Mouse (Mus musculus) embryonic stem cell, embryonic (primary cell): ENCODE data around the gene Hnrnph3.

Source experiments
- CTCF ChIA-PET, 4 experiments: fragments of 300-600 bp in 2 of 4; fragments of 350-600 bp in 2 of 4; sonication (Branson Sonifier 250); formaldehyde crosslinking; loops; one replicate each; lab custom pipeline; 2022; ENCODE audit warnings: inconsistent platforms in 2 of 4; lab: Charles Lee
- POLR2A ChIA-PET, 4 experiments: fragments of 300-600 bp in 2 of 4; fragments of 350-600 bp in 2 of 4; sonication (Branson Sonifier 250); formaldehyde crosslinking; loops; one replicate each; lab custom pipeline; 2022; ENCODE audit warnings: antibody characterized with exemption in 4 of 4, inconsistent platforms in 1 of 4; lab: Charles Lee

The Hnrnph3 gene

DNA sequence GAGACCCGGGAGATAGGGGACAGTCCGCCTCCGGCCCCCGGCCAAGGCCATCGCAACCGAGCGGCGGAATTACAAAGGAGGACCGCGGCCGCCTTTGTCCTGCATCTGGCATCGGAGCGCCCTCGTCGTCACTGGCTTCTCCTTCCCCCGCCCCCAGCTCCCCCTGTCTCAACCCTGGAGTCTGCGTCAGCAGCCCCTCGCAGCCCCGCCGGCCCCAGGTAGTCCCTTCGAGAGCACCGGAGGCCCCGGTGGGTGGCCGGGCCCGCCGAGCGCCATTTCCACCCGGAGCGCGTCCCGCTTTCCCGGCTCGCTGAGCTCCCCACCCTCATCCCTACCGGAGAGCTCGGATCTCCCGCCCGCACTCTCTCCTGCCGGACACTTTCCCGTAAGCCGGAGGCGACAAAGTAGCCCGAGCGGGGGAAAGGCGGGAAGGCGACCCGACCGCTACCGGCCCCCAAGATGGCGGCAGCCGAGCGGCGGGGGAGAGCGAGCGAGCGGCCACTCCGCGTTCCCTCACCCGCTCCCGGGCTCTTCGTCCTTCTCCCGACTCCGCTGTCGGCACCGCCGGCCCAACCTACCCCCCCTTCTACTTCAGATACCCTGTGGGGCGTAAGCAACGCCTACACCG, 782 bp downstream of the Hnrnph3 start:
- POLR2A ChIA-PET, result interaction anchor here (0.5 to 3.3 kb wide), 71 partner anchors 8 to 536 kb away, joined by 3 to 38 read pairs (median 4); partner anchors contain the start of genes Rufy2 (in 3 of the 4), Dnajc12 (in 2 of the 4), Ccar1 (in 1 of the 4) and Ddx50 (in 1 of the 4)
- CTCF ChIA-PET, result interaction anchor here in 3 of 4 experiments (0.6 to 1.2 kb wide), 7 partner anchors 33 to 360 kb away, joined by 3 to 7 read pairs (median 4); partner anchors contain the start of genes Dnajc12 (in 1 of the 3) and Rufy2 (in 1 of the 3)

DNA sequence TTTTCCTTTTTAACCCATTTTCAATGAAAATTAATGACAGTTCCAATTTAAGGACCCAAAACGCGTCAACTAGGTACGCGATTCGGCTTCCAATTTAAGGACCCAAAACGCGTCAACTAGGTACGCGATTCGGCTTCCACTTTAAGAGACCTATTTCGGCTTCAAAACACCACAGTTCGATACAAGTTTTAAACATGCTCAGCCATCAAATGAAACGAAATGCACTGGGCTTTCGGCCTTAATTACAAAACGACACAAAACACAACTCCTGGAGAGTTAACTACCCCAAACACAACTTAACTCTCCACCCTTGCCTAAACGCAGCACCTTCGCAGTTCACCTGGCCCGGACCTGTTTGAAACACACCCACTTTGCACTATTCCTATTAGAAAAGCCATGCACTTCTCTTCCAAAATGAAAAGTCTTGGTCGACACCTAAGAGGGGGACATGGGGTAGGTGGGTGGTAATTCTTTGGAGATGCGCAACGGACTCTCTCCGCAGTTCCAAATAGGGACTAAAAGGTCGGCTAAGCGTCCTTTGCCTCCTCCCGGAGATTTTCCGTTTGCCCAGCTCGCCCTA, 1.4 kb downstream of the Hnrnph3 start:
- ChIA-PET POLR2A (interaction anchor here (0.5 to 3.3 kb wide), 36 partner anchors 8 to 344 kb away, joined by 3 to 38 read pairs (median 4); partner anchors contain the start of genes Rufy2 (in 2 of the 4) and Ccar1 (in 1 of the 4)), CTCF (interaction anchor here in 1 of 4 experiments (0.7 kb wide), 1 partner anchor 35 kb away, joined by 4 read pairs; no protein-coding TSS in a partner anchor)

DNA sequence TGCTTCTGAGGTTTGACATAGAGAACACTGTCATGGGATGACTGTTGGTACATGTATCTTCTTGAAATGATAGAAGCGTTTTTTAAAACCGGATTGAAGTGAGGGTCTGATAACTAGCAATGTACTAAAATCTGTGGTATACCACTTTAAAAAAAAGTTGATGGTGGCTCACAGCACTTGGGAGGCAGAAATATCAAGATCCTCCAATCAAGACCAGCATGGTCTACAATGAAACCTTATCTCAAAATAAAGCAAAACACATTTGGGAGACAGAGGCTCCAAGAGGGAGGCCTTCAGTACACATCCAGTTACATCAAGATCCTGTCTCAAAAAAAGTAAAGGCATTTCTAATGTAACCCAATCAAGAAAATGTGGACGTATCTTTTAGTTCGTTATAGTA, 2.3 kb downstream of the Hnrnph3 start:
- POLR2A ChIA-PET, result interaction anchor here (0.7 to 3.3 kb wide), 14 partner anchors 9 to 408 kb away, joined by 3 to 38 read pairs (median 4); partner anchors contain the start of genes Ctnna3 (in 1 of the 4) and Dna2 (in 1 of the 4)

DNA sequence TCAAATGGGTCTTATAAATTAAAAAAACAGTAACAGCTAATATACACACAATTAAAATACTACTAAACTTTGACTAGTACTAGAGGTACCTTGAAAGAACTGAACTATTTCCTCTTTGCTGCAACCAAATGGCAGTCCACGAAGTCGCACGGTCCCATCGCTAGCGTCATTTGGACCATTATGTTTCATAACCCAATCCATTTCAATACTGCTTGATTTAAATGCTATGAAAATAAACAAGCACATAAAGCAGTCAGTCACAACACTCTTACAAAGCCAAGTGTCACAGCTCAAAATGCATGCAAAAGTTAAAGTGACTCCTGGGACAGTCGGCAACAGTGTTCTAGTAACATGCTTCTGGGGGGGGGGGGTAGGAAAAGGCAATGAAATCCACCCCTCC, 4.7 kb downstream of the Hnrnph3 start:
- ChIA-PET CTCF (interaction anchor here in 1 of 4 experiments (0.6 kb wide), 1 partner anchor 1838 kb away, joined by 15 read pairs; no protein-coding TSS in a partner anchor), POLR2A (interaction anchor here in 2 of 4 experiments (0.5 to 0.6 kb wide), 3 partner anchors 153 to 353 kb away, joined by 3 to 7 read pairs (median 6); no protein-coding TSS in a partner anchor)

More for the DNA sequence above, 2.3 kb downstream of the Hnrnph3 start:
- CTCF ChIA-PET, result no interaction called here

DNA sequence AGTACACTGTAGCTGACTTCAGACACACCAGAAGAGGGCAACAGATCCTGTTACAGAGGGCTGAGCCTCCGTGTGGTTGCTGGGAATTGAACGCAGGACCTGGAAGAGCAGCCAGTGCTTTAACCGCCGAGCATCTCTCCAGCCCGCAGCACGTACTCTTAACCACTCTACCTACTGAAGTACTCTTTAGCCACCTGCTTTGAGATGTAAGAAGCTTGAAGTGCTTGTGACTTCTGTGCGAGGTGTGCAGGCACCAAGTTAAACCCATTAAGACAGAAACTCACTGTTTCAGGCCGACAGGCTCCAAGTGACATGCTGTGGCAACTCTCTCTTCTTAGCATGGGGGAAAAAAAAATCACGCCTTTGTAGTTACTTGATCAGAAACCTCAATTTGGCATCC, 9.8 kb downstream of the Hnrnph3 start:
- CTCF ChIA-PET, result no interaction called here
- POLR2A ChIA-PET, result interaction anchor here in 2 of 4 experiments (1.6 to 5.3 kb wide), 2 partner anchors 9 kb away, joined by 8 to 38 read pairs; partner anchors contain the start of genes Hnrnph3 (in 2 of the 2) and Pbld2 (in 2 of the 2)

DNA sequence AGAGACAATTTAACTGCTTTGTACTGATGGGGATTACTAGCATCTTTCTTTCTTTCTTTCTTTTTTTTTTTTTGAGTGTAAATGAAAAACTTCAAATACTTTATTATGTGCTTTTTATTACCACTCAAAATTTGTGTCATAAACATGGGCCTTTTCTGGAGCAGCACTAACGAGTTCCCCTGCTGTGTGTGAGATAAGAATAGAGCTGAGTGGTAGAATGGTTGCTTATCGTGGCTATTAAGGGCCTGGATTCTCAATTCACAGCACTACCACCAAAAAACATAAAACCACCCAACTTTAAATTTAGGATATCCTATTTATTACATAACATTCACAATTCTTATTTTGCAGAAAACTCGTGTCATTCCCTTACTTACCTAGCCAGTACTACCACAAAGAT, 10.5 kb downstream of the Hnrnph3 start:
- ChIA-PET POLR2A (interaction anchor here in 3 of 4 experiments (0.7 to 5.3 kb wide), 4 partner anchors 10 to 86 kb away, joined by 3 to 38 read pairs (median 11); partner anchors contain the start of genes Hnrnph3 (in 2 of the 3), Pbld2 (in 2 of the 3) and Atoh7 (in 1 of the 3)), CTCF (no interaction called here)

DNA sequence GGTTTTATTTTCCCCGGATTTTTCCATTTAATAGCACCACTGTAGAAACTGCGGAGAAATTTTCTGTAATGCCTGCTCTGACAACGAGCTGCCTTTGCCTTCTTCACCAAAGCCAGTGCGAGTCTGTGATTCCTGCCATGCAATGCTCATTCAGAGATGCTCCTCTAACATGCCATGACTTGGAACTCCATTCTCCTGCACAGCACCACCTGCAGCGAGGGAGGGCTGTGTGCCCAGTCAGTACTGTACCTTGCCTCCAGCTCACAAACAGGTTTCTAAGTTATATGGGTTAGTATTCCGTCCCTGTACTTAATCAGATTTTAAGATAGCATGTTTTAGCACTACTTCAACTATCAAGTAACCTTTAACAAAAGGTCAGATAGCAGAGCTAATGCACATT, 12.5 kb downstream of the Hnrnph3 start:
- ChIA-PET POLR2A (interaction anchor here (0.6 to 5.3 kb wide), 17 partner anchors 8 to 371 kb away, joined by 3 to 38 read pairs (median 3); partner anchors contain the start of genes Hnrnph3 (in 3 of the 4), Pbld2 (in 3 of the 4), Ccar1 (in 1 of the 4) and Dnajc12 (in 1 of the 4)), CTCF (interaction anchor here in 2 of 4 experiments (0.6 to 1.0 kb wide), 3 partner anchors 24 to 26 kb away, joined by 3 read pairs; no protein-coding TSS in a partner anchor)

DNA sequence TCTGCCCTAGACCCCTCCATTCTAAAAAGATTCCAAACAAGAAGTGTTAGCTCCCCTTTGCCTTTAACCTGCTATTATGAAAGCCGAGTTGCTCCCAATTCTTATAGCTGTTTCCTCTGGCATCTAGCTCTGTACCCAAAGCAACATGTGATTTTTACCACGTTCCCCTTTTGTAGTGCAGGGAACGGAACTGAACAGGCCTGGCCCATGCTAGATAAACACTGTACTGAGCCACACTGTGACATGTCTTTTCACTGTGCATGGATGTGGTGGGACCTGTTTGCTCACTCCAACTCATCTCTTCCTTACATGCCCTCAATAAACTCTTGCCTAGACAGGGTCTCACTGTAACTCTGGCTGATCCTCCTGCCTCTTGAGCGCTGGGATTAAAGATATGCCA, 13.7 kb downstream of the Hnrnph3 start:
- ChIA-PET CTCF (interaction anchor here in 1 of 4 experiments (1.0 kb wide), 1 partner anchor 24 kb away, joined by 3 read pairs; no protein-coding TSS in a partner anchor), POLR2A (interaction anchor here (0.6 to 5.3 kb wide), 19 partner anchors 11 to 373 kb away, joined by 3 to 38 read pairs (median 4); partner anchors contain the start of genes Hnrnph3 (in 2 of the 4), Pbld2 (in 2 of the 4) and Rufy2 (in 1 of the 4))

DNA sequence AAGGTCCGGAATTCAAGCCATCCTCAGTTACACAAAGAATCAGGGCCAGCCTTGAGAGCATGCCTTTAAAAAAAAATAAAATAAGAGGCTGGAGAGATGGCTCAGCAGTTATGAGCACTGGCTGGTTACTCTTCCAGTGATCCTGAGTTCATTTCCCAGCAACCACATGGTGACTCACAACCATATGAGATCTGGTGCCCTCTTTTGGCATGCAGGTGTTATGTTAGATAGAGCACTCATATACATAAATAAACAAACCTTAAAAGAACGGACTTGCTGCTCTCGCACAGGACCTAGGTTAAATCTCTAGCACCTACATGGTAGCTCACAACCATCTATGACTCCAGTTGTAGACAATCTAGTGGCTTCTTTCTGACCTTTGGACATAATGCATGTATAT, 15.8 kb downstream of the Hnrnph3 start:
- CTCF ChIA-PET, result interaction anchor here in 3 of 4 experiments (0.6 to 2.0 kb wide), 4 partner anchors 21 to 58 kb away, joined by 3 to 5 read pairs (median 3); no protein-coding TSS in a partner anchor
- POLR2A ChIA-PET, result interaction anchor here in 1 of 4 experiments (1.1 to 1.3 kb wide), 3 partner anchors 8 to 16 kb away, joined by 3 read pairs; partner anchors contain the start of genes Hnrnph3 and Pbld2

DNA sequence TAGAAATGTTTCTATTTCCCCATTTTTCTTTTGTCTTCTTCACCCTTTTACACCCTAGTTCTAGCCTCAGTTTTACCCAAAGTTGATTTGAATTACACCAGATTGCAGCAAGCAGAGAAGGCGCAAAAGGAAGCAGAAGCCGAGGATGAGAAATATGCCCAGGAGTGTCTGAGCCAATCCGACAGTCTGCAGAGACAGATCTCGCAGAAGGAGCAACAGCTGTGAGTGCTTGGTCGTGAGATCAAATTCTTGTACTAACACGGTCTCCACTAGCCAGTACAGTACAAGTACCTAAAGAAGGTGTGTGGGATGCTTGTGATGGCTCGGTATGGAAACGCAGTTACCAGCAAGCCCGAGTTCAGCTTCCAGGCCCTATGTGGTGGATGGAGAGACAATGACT, 19.5 kb downstream of the Hnrnph3 start:
- CTCF ChIA-PET, result no interaction called here
- POLR2A ChIA-PET, result interaction anchor here in 2 of 4 experiments (0.5 to 2.3 kb wide), 3 partner anchors 14 to 221 kb away, joined by 3 to 10 read pairs (median 4); no protein-coding TSS in a partner anchor

DNA sequence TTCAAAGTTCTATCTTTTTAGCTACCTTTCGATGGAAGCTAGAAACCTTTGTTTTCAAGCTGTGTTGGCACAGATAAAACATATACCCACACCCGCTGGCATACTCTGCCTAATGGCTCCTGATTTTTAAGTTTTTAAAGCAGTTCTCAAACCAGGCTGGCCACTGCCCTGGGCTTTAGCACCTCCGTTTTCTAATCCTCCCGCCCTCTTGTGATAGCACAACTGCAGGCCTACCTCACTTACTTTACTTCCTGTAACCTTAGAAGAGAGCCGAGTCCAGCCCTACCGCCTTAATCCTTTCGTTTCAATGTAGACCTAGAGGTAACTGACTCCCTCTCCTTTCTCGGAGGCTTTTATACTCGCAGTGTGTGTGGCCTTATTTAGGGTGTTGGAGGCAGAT, 20.8 kb downstream of the Hnrnph3 start:
- ChIA-PET CTCF (interaction anchor here in 2 of 4 experiments (0.8 to 1.2 kb wide), 2 partner anchors 16 kb away, joined by 5 read pairs; no protein-coding TSS in a partner anchor), POLR2A (interaction anchor here in 2 of 4 experiments (0.7 to 2.3 kb wide), 4 partner anchors 9 to 33 kb away, joined by 3 to 10 read pairs (median 4); partner anchors contain the start of genes Hnrnph3 (in 1 of the 2) and Pbld2 (in 1 of the 2))

DNA sequence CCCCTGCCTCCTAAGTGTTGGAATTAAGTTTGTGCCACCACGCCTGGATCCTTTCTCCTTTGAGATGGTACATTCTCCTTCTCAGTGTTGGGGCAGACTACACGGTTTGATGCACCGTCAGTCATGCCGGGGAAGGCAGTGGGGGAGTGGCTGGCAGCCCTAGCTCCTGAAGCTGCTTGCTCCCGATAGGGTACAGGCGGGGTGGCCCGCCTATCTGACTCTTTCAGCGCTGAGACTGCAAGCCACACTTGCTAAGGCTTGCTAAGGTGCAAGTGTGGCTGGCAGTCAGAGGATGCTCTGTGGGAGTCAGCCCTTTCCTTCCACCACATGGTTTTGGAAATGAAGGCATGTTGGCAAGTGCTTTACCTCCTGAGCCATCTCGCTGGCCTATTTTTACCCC, 23.4 kb downstream of the Hnrnph3 start:
- POLR2A ChIA-PET, result interaction anchor here in 3 of 4 experiments (0.6 to 1.7 kb wide), 11 partner anchors 8 to 138 kb away, joined by 3 to 7 read pairs (median 3); partner anchors contain the start of genes Hnrnph3 (in 2 of the 3), Pbld2 (in 1 of the 3) and Rufy2 (in 1 of the 3)

DNA sequence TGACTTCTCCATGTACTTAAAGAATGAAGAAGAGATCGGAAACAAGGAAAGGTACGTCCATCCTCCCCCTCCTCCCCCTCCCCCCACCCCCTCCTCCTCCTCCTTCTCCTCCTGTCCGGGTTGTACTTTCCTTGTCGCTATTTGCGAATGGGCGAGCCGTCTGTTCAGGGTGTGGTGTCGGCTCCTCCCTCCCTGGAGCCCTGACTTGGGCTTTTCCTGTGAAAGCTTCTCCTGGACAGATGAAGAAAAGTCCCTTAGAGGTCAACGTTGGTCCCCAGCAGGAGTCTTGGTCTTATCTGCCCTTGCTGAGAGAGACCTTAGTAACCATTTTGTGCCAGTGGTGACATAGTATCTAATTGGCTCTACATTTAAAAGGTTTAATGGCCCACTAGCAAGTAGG, 30.0 kb downstream of the Hnrnph3 start:
- ChIA-PET CTCF (interaction anchor here in 3 of 4 experiments (0.5 to 1.7 kb wide), 4 partner anchors 14 to 28 kb away, joined by 3 to 6 read pairs (median 6); partner anchors contain the start of gene Rufy2 (in 3 of the 3)), POLR2A (interaction anchor here (0.6 to 5.0 kb wide), 13 partner anchors 9 to 143 kb away, joined by 3 to 18 read pairs (median 6); partner anchors contain the start of genes Rufy2 (in 3 of the 4), Hnrnph3 (in 2 of the 4) and Pbld2 (in 2 of the 4))

More for the DNA sequence above, 23.4 kb downstream of the Hnrnph3 start:
- CTCF ChIA-PET, result interaction anchor here in 2 of 4 experiments (0.6 to 0.9 kb wide), 3 partner anchors 8 to 66 kb away, joined by 3 read pairs; no protein-coding TSS in a partner anchor

DNA sequence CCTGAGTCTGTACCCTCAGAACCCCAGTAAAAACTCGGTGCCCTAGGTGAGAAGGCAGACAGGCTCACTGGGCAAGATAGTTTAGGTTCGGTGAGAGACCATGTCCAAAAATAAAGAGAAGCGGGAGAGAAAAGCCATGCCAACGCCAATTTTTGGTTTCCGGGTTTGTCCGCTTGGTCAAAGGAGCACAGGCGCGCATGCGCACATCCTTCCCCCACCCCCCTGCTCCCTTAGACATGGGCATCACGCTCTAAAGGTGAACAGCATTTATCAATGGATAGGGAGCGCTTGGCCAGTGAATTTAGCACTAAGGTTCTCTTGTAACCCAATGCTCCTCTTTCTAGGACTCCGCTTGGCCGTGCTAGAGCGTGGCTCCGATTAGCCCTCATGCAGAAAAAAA, 33.4 kb downstream of the Hnrnph3 start:
- ChIA-PET CTCF (interaction anchor here in 2 of 4 experiments (0.7 to 2.1 kb wide), 7 partner anchors 11 to 1963 kb away, joined by 3 to 9 read pairs (median 4); partner anchors contain the start of gene Rufy2 (in 2 of the 2)), POLR2A (interaction anchor here in 2 of 4 experiments (0.7 to 1.9 kb wide), 12 partner anchors 8 to 122 kb away, joined by 3 to 10 read pairs (median 4); partner anchors contain the start of genes Dna2 (in 1 of the 2), Hnrnph3 (in 1 of the 2), Pbld2 (in 1 of the 2) and Rufy2 (in 1 of the 2))

DNA sequence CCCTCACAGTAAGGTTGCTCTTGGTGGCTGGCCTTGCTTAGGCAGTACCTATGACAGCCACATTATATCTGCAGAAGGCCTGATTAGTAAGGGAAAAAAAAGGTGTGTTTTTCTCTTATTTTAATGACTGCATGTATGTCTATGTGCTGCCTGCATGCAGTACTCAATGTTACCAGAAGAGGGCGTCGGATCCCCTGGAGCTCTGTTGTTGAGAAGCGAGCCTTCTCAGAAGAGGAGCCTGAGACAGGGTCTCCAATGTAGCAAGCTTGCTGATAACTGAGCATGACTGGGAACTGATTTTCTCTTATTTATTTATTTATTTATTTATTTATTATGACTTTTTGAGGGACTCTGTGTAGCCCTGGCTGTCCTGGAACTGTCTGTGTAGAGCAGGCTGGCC, 36.7 kb downstream of the Hnrnph3 start:
- POLR2A ChIA-PET, result interaction anchor here in 3 of 4 experiments (0.7 to 3.4 kb wide), 22 partner anchors 10 to 399 kb away, joined by 3 to 19 read pairs (median 4); partner anchors contain the start of genes Ccar1 (in 1 of the 3), Hnrnph3 (in 1 of the 3), Pbld2 (in 1 of the 3) and Slc25a16 (in 1 of the 3)
- CTCF ChIA-PET, result interaction anchor here (0.5 to 2.5 kb wide), 51 partner anchors 11 to 696 kb away, joined by 3 to 18 read pairs (median 4); partner anchors contain the start of genes Dnajc12 (in 3 of the 4), Dna2 (in 1 of the 4), Hnrnph3 (in 1 of the 4) and Pbld2 (in 1 of the 4)

DNA sequence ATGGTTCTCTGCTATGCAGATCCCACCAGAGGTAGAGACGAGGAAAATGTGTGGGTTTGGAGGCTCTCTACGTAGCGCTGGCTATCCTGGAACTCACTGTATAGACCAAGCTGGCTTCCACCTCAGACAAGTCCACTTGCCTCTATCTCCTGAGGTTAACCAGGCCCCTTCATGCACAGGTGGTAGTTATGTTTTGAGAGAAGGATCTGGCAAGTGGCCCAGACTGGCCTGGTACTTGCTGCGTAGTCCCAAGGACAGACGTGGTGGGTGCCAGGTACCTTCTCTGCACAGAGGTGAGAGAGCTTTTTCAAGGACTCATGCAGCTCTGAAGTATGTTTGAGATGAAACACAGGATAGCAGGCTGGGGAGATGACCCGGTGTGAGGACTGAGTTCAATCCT, 39.5 kb downstream of the Hnrnph3 start:
- CTCF ChIA-PET, result interaction anchor here in 3 of 4 experiments (0.6 to 2.2 kb wide), 7 partner anchors 23 to 141 kb away, joined by 3 to 9 read pairs (median 3); partner anchors contain the start of gene Hnrnph3 (in 1 of the 3)
- POLR2A ChIA-PET, result interaction anchor here in 3 of 4 experiments (0.5 to 2.4 kb wide), 6 partner anchors 10 to 321 kb away, joined by 4 to 7 read pairs (median 4); no protein-coding TSS in a partner anchor
